Mouse (Mus musculus) adrenal gland, adult 2 months (tissue): ENCODE data around the gene Plxnd1. TPM values are rescaled to one million over a fixed set of nuclear protein-coding genes. Genes with fewer than 3 reads are reported as not detected.

Experiments
- DNase-seq: peaks from one replicate; pipeline ENCODE4 v3.0.0; 2021
- polyA plus RNA-seq: library from polyadenylated mRNA; depleted of rRNA; stranded (reverse); fragments of >200 nt; gene quantifications from 2 replicates; pipeline ENCODE4 v1.2.3, GENCODE M21; 2012; rRNA removed
- total RNA-seq, 2 experiments: library from RNA; stranded (reverse); gene quantifications; 2 replicates each; pipeline ENCODE4 v1.2.3; 2021

Gene Plxnd1
- total and polyA plus RNA-seq, 3 experiments, result 168 to 279 (median 181) TPM

DNA sequence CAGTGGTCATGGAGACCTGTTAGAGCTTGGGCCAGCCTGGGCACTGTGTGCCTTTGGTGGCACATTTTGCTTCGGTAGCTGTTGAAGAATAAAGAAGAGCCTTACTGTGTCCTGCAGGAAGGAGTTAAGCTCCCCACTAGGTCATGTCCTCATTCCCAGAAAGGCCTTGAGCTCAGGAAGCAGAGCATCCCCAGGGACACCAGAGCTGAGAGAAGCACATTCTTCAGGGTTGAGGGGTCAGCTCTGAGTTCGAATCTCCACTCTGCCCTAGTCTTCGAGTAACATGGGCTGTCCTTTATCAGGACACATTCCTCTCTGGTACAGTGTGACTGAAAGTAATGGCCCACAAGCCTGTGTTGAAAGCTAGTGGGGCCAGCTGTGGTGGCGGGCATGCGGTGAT is 74.9 kb downstream of the Plxnd1 start:
- DNase-seq, result no peak

DNA sequence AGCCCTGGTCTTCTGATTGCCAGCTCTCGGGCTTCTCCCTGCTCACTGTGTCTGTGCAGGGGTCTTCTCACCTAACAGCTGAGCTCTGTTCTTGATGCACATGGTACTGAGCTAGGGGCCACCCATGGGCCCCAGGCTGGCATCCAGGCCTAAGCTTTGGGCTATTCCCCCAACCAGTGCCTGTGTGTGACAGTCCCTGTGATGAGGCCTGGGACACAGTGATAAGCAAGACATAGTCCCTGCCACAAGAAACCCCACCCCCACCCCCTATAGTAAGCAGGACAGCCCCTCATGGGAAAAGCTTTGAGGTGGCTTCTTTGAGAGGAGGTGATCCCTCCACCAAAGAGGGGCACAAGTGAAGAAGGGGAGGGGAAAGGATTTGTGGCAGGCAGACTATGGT is 76.2 kb downstream of the Plxnd1 start:
- no peak for DNase-seq

DNA sequence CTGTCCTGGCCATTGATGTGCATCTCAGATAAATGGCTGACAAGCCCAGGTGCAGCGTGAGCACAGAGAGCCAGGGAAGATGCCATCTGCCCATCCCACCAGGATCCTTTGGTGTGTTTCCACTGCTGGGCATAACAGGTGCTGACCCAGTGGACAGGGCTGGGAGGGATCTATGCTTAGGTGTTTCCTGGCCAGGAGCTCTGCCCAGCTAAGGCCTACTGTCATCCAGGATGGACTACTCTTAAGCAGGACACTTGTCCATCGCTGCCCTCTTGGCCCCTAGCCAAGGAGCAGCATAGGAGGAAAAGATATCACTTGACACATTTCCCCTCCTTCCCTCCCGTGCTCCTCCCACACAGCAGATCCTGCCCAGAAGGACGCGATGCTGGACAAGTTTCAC is 78.2 kb downstream of the Plxnd1 start:
- no peak for DNase-seq

DNA sequence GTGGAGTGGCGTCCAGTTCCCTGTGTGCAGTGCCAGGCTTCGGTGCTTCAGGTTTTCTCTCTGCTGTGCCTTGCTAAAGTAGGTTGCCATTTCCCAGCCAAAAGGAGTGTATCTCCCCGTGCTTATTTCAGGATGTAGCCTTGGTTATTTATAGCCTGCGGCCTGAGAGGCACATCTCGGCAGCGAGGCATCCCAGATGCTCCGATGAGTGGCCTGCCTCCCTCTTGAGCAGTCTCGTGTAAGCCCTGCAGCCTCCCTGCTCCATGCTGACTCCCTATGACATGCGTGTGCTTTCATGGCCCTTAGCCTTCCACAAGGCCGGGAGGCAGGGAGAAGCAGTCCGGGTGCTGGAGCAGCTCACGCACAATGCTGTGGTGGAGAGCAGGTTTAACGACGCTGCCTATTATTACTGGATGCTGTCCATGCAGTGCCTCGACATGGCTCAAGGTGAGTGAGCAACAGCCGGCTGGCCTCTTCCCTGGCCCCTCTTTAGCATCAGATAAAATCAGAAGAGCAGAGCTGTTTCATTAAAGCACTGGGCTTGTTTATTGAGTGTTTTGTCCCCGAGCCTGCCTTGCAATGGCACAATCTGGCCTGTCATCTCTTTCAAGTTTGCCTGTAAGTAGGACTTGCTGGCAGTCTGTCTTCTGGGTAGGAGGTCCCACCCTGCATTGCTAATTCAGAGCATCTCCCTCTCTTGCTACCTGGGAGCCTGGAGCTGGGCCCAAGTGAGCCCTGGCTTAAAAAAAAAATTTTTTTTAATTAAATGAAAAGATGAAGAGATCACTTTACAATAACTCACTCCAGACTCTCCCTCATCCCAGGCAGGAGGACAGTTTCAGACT is 79.0 kb downstream of the Plxnd1 start:
- DNase-seq, result no peak

DNA sequence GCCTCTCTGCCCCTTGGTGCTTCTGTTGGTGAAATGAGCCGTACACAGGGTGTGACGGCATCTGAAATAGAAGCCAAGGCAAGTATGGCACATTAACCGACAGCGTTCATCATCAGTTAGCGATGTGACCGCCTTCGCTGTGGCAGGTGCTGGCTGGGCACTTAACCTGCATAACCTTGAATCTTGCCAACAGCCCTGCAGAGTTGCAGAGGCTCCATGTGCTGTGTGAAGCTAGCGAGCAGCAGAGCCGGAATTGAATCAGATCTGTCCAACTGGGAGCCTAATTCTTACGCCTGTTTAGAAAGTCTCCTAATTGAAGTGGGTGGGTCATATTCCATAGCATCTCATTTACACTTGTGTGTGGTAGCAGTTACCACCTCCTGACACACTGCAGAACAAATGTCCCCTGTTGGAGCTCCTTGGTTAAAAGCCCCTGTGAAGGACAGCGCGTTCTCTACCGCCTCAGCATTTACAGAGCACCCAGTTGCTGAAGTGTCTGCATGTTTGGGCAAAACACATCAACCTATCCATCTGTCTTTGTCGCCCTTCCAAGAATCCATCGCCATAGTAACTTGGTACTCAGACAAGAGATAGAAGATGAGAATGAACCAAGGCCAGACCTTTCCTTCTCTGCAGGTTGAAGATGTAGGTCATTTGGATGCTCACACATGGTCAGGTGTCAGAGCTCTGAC is 80.1 kb downstream of the Plxnd1 start:
- DNase-seq, result no peak

DNA sequence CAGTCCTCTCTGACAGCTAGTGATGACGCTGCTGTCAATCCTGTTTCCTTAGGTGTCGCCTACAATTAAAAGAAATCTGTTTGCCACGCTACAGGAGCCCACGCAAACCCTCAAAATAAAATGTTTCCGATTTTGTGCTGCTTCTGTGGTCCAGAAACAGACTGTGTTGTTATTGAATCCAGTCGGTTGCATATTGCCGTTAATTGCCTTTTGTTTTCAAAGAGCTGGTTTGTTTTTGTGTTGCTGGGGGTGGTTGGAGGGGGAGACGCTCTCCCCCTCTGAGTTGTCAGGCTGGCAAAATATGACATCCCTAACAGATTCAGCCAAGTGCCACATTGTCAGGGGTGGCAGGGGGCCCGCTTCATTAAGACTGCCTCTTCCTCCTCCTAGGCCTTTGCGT is 81.3 kb downstream of the Plxnd1 start:
- no peak for DNase-seq

DNA sequence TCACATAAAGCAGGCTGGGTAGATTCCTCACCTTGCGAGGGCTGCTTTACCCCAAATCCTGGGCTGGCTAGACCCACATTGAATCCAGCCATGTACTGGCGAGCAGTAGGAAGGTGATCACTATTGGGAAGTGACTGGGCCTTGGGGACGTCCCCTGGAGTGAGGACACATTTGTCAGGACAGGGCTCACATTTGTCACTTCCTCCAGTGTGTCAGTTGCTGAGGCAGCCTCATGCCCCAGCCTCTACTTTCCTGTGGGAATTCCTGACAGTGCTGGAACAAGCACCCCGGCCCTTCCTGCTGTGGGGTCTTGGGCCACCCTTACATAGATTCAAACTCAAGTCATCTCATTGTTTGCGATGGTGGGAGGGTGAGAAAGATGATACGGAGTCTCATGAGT is 83.0 kb downstream of the Plxnd1 start:
- DNase-seq, result no peak

DNA sequence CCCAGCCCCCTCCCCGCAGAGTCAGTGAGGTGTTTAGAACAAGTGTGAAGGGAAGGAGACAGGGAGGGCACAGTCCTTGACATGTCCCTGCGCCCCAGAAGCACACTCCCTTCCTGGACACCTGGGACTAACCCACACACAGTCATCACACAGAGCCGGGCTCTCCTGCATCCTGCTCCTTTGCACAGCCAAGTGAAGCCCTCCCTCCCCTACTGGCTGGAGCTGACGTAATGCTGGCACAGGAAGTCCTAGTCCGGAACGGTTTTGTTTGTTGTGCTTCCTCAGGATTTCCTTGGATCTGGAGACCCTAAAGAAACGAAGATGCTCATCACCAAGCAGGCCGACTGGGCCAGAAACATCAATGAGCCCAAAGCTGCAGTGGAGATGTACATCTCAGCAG is 84.9 kb downstream of the Plxnd1 start:
- peak; percentile 76 for DNase-seq

DNA sequence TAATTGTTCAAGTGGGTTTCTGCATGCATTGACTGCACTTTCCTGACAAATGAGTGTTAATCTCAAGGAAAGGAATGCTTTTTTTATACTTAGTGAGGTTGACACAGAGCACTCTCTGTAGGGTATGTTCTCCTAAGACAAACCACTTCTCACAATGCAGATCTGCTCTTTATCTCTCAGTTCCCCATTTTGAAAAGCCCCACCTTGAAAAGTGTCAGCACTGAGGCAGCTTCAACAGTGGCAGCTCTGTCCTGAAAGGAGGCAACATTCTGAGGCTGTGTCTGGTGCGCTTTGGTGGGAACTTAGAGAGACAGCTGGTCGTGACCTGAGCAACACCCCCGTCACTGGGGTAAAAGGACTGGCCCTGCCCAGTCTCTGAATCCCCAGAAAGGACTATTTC is 85.8 kb downstream of the Plxnd1 start:
- DNase-seq, result no peak

DNA sequence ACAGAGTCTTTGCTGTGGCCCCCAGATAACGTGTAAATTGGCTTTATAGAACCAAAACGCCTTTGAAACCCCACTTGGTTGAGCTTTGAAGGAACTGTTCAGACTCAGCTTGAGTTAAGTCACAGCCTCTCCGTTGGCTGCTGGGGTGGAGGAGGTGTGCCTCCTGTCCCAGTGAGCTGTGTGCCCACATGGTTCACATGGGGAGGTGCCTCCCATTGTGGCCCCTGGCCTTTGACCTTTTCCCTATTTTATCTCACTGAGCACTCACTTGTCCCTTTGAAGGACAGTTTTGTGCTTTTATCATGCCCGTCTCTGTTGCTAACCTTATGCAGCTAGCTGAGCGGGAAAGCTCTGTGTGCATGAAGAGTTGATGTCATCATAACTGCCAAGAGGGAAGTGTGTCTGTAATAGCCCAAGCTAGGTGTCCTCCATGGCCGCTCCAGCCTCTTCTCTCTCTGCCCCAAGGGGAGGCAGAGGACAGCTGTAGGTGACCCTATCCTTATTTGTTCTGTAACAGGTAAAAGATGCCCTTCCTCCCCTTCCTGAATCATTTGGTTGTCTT is 86.3 kb downstream of the Plxnd1 start:
- DNase-seq, result peak; percentile 66

DNA sequence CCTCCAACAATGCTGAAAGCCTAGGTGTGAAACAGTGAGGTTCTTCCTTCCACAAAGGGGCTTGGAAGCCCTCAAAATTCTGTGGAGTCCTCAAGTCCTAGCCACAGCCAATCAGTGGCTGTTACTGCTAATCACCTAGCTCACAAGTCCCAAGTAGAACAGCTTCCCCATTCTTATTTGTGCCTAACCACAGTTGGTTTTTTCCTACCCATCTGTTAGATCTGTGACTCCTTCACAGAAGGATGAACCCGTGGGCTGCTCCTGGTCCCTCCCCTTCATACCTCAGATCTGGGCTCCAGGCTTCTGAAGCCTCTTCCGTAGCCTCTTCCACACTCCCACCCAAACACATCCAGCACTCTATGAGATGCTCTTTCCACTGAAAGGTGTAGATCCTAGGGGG is 87.9 kb downstream of the Plxnd1 start:
- no peak for DNase-seq

DNA sequence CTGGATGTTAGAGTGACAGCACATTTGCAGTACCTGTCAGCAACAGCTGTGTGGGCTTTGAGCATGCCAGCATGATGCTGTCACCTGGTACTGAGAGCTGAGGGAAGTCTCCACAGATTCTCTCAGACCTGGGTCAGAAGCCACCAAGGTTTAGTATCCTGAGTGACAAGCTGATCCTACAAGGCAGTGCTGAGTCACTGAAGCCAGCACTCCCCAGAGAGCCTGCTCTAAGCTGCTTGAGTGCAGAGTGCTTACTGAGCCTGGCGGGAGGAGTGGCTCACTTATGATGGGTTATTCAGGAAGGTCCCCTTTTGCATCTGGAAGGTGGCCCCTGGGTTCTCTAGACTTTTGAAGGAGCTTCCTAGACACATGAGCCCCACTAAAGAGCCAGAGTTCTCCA is 88.3 kb downstream of the Plxnd1 start:
- DNase-seq, result peak; percentile 52

DNA sequence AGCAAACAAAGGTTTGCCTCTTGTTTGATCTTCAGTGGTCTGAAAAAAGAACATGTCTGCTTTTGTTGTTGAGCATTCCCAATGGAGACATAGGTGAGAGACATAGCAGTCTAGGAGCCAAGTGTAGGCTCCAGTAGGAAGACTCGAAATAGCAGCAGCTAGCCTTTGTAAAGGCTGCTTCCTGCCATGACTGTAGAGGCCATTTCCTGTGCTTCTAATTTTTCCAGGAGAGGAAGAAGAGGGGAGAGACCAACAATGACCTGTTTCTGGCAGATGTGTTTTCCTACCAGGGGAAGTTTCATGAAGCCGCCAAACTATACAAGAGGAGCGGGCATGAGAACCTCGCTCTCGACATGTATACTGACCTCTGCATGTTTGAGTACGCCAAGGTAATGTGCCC is 89.2 kb downstream of the Plxnd1 start:
- DNase-seq, result no peak

Other genes with a start within 250 kb of the Plxnd1 start
- under 1 TPM in 1 of 2 experiments, not detected in 1; 0.35 TPM for gene Tmem40, start 232.6 kb downstream of the Plxnd1 start, total RNA-seq
- gene Tmem40, start 232.6 kb downstream of the Plxnd1 start, polyA plus RNA-seq, result not detected in 2 replicates
- 10 to 100 TPM in 1 of 2 experiments, 1 to 10 TPM in 1; 8.9 to 16.1 TPM for gene Cand2, start 220.5 kb downstream of the Plxnd1 start, total RNA-seq
- gene Cand2, start 220.5 kb downstream of the Plxnd1 start, polyA plus RNA-seq, result 16.6 and 18.3 TPM in 2 replicates
- gene Rpl32, start 186.3 kb downstream of the Plxnd1 start, total RNA-seq, result 1,000 to 10,000 TPM; 1,129 to 1,275 TPM
- 61.9 and 71.3 TPM in 2 replicates for gene Rpl32, start 186.3 kb downstream of the Plxnd1 start, polyA plus RNA-seq
- under 1 TPM; 0.66 to 0.75 TPM for gene Efcab12, start 156.6 kb downstream of the Plxnd1 start, total RNA-seq
- 0.06 and 0.13 TPM in 2 replicates for gene Efcab12, start 156.6 kb downstream of the Plxnd1 start, polyA plus RNA-seq
- gene Mbd4, start 141.6 kb downstream of the Plxnd1 start, total RNA-seq, result 1 to 10 TPM; 1.9 to 2.7 TPM
- 0.49 and 0.65 TPM in 2 replicates for gene Mbd4, start 141.6 kb downstream of the Plxnd1 start, polyA plus RNA-seq
- gene Ift122, start 141.5 kb downstream of the Plxnd1 start, total RNA-seq, result 10 to 100 TPM; 16.1 to 17.6 TPM
- 14.0 and 16.5 TPM in 2 replicates for gene Ift122, start 141.5 kb downstream of the Plxnd1 start, polyA plus RNA-seq
- under 1 TPM; 0.52 to 0.95 TPM for gene Rho, start 63.3 kb downstream of the Plxnd1 start, total RNA-seq
- 2.2 and 3.4 TPM in 2 replicates for gene Rho, start 63.3 kb downstream of the Plxnd1 start, polyA plus RNA-seq
- gene H1foo, start 50.1 kb downstream of the Plxnd1 start, total RNA-seq, result not detected
- gene H1foo, start 50.1 kb downstream of the Plxnd1 start, polyA plus RNA-seq, result not detected in 2 replicates
- gene Tmcc1, start 198.5 kb upstream of the Plxnd1 start, total RNA-seq, result 10 to 100 TPM; 20.7 to 24.1 TPM
- gene Tmcc1, start 198.5 kb upstream of the Plxnd1 start, polyA plus RNA-seq, result 4.0 and 4.3 TPM in 2 replicates
- 10 to 100 TPM; 44.2 to 45.8 TPM for gene Washc2, start 213.0 kb upstream of the Plxnd1 start, total RNA-seq
- 44.6 and 51.4 TPM in 2 replicates for gene Washc2, start 213.0 kb upstream of the Plxnd1 start, polyA plus RNA-seq